8 mouse cellular contexts compared by ENCODE assay signal in genomic region chr15:31602426-31602825, GRCm38 (mm10). TPM values are rescaled to one million over a fixed set of nuclear protein-coding genes. Genes with fewer than 3 reads are reported as not detected.
DNase-seq lines count a peak whose midpoint lies in the region; ATAC-seq and TF ChIP-seq lines count a peak whose summit lies in the region.

No protein-coding gene starts in this region.

- H3K4me2 ChIP-seq in CH12.LX (ENCODE audit: insufficient read depth, low read depth, poor library complexity, severe bottlenecking), result peak overlapping the region; percentile 88
- peak overlapping the region; percentile 65 for H3K4me2 ChIP-seq in embryonic facial prominence, embryonic 14.5 days (ENCODE audit: low read depth, low read length)

- peaks cover 46% of the 10 kb centered on the region for H3K79me2 ChIP-seq in CH12.LX (replicated peaks; ENCODE audit: control insufficient read depth, extremely low read depth, insufficient read depth, poor library complexity, severe bottlenecking)

- no peak for TF ChIP-seq EP300 in CH12.LX (IDR thresholded peaks at IDR 0.05; ENCODE audit: low read length)

- peak in 1 of 2 experiments; percentile 51; a peak in 2 of 4 replicates for TF ChIP-seq CTCF in CH12.LX (conservative IDR thresholded peaks at IDR 0.05 in 1 of 2, IDR thresholded peaks at IDR 0.05 in 1 of 2; ENCODE audit: low read depth in 2 of 2, low read length in 2 of 2)
- TF ChIP-seq CTCF in bone marrow macrophage, adult 2 months (IDR thresholded peaks at IDR 0.05; ENCODE audit: low read depth, low read length), result no peak
- peak; percentile 72 for TF ChIP-seq CTCF in layer of hippocampus, adult 2 months (conservative IDR thresholded peaks at IDR 0.05)

- TF ChIP-seq RAD21 in CH12.LX (IDR thresholded peaks at IDR 0.05; ENCODE audit: low read depth, low read length), result peak; percentile 56

- H3K4me3 ChIP-seq in CH12.LX (replicated peaks in 1 of 3; ENCODE audit: low read depth in 2 of 3, low read length in 2 of 3, poor library complexity in 1 of 3), result peak overlapping the region; percentile 76 to 99 (median 85)
- H3K4me3 ChIP-seq in bone marrow macrophage, adult 2 months (ENCODE audit: insufficient read depth, low read length), result peak overlapping the region; percentile 71
- H3K4me3 ChIP-seq in embryonic facial prominence, embryonic 14.5 days (ENCODE audit: low read depth, low read length), result peak overlapping the region; percentile 93
- H3K4me3 ChIP-seq in layer of hippocampus, adult 2 months, result peak overlapping the region; percentile 73

- peaks cover 14 to 42% of the 10 kb centered on the region in 2 experiments for H3K4me1 ChIP-seq in CH12.LX (ENCODE audit: control insufficient read depth in 1 of 2, insufficient read depth in 2 of 2)
- H3K4me1 ChIP-seq in bone marrow macrophage, adult 2 months (ENCODE audit: control insufficient read depth, insufficient read depth, low read length), result peaks cover 22% of the 10 kb centered on the region
- peaks cover 22% of the 10 kb centered on the region for H3K4me1 ChIP-seq in embryonic facial prominence, embryonic 14.5 days (ENCODE audit: control insufficient read depth, insufficient read depth, low read length)

- no peak overlapping the region for H3K27ac ChIP-seq in CH12.LX (ENCODE audit: insufficient read depth, low read depth)
- H3K27ac ChIP-seq in bone marrow macrophage, adult 2 months (ENCODE audit: insufficient read depth, low read depth, low read length), result peak overlapping the region; percentile 19
- H3K27ac ChIP-seq in embryonic facial prominence, embryonic 14.5 days (replicated peaks; ENCODE audit: low read depth, low read length), result peak overlapping the region; percentile 93
- peak overlapping the region; percentile 98 for H3K27ac ChIP-seq in layer of hippocampus, adult 2 months

- no peaks in the 10 kb centered on the region for H3K27me3 ChIP-seq in CH12.LX (replicated peaks)
- H3K27me3 ChIP-seq in embryonic facial prominence, embryonic 14.5 days (replicated peaks; ENCODE audit: control insufficient read depth, insufficient read depth, low read length), result no peaks in the 10 kb centered on the region

- peaks cover 17 to 53% of the 10 kb centered on the region in 2 experiments for H3K36me3 ChIP-seq in CH12.LX (replicated peaks in 1 of 2; ENCODE audit: control insufficient read depth in 1 of 2, insufficient read depth in 1 of 2, low read length in 1 of 2)
- peaks cover 2% of the 10 kb centered on the region; the same call in 1 of the 2 replicates for H3K36me3 ChIP-seq in embryonic facial prominence, embryonic 14.5 days (ENCODE audit: control insufficient read depth, insufficient read depth, low read length)

- 2% methylated on average over 15 of the region's 15 CpGs for WGBS in embryonic facial prominence, embryonic 14.5 days

- peak overlapping the region; percentile 96 for H3K9ac ChIP-seq in CH12.LX (ENCODE audit: insufficient read depth, low read depth)
- peak overlapping the region; percentile 95 for H3K9ac ChIP-seq in embryonic facial prominence, embryonic 14.5 days (ENCODE audit: low read depth, low read length)

- dilution Hi-C loops in CH12.LX (cut with MboI; ENCODE audit: extremely low pct_ligation_motif_present, extremely low pct_unique_long_range_greater_than_20kb, low sequenced_read_pairs), result no loop called here

- in situ Hi-C loops in CH12.LX (cut with MboI; ENCODE audit: low pct_ligation_motif_present, low pct_unique_long_range_greater_than_20kb, low sequenced_read_pairs), result no loop called here

- no peak for TF ChIP-seq POLR2A in CH12.LX (IDR thresholded peaks at IDR 0.05; ENCODE audit: low read depth, low read length)
- TF ChIP-seq POLR2A in bone marrow macrophage, adult 2 months (IDR thresholded peaks at IDR 0.05; ENCODE audit: borderline replicate concordance, low read depth, low read length), result no peak

- DNase-seq in CH12.LX (ENCODE audit: extremely low read depth), result peak; percentile 71
- peak; percentile 91 for DNase-seq in embryonic facial prominence, embryonic 14.5 days (ENCODE audit: low spot score)
- peak; percentile 58 for DNase-seq in heart, postnatal 4 days
- peak in 1 of 2 experiments; percentile 55 for DNase-seq in layer of hippocampus, adult 2 months (ENCODE audit: low spot score in 2 of 2)
- peak; percentile 45 for DNase-seq in lung, postnatal 14 days
- DNase-seq in right cerebral cortex, postnatal 10 days (ENCODE audit: low spot score in 2 of 2), result peak; percentile 81 to 85
- DNase-seq in urinary bladder, adult 18-20 months (ENCODE audit: low spot score in 2 of 2), result no peak

- ATAC-seq in embryonic facial prominence, embryonic 14.5 days (ENCODE audit: low read depth), result peak; percentile 74

- no peaks in the 10 kb centered on the region for H3K9me3 ChIP-seq in CH12.LX (replicated peaks; ENCODE audit: low read length)
- H3K9me3 ChIP-seq in embryonic facial prominence, embryonic 14.5 days (ENCODE audit: control insufficient read depth, low read length), result no peaks in the 10 kb centered on the region

TF ChIP-seq in CH12.LX, 34 proteins besides CTCF, POLR2A, EP300 and RAD21:
- TF ChIP-seq MYC (IDR thresholded peaks at IDR 0.05; ENCODE audit: low read depth, low read length) (0 out of 2 replicates have a peak, but pooled peaks have one; percentile 22), SIN3A (IDR thresholded peaks at IDR 0.05; ENCODE audit: low read length) (0 out of 2 replicates have a peak, but pooled peaks have one; percentile 37), TBP (conservative IDR thresholded peaks at IDR 0.05; ENCODE audit: low read depth, low read length) (no peak), KAT2A (IDR thresholded peaks at IDR 0.05; ENCODE audit: insufficient replicate concordance, low read length) (no peak), MAX (IDR thresholded peaks at IDR 0.05; ENCODE audit: low read length) (0 out of 2 replicates have a peak, but pooled peaks have one; percentile 2), ETS1 (conservative IDR thresholded peaks at IDR 0.05; ENCODE audit: low read depth, low read length) (no peak), SMC3 (IDR thresholded peaks at IDR 0.05; ENCODE audit: low read depth, low read length) (peak; percentile 22)

RNA-seq across cellular contexts. Expression of gene Fam173b, which starts 0.8 kb away (rescaled TPM):
- 33.8 TPM in 2 replicates for total RNA-seq in CH12.LX (2012; rRNA removed)
- total RNA-seq in CH12.LX (2014; rRNA removed), result 32.1 and 37.7 TPM in 2 replicates
- polyA plus RNA-seq in CH12.LX (2012; ENCODE audit: insufficient read length, low read depth), result 24.5 and 25.8 TPM in 2 replicates
- polyA plus RNA-seq in bone marrow macrophage, adult 2 months (2012; ENCODE audit: insufficient read depth, insufficient read length, missing spikeins), result 14.4 and 17.3 TPM in 2 replicates
- 11.7 and 16.2 TPM in 2 replicates for polyA plus RNA-seq in embryonic facial prominence, embryonic 14.5 days (2014; fragmentation: Nextera tagmentation; extraction: Ambion mirVana)
- total RNA-seq in heart, postnatal 4 days (2021), result 10 to 100 TPM; 17.1 to 18.6 TPM
- total RNA-seq in layer of hippocampus, adult 2 months (2021), result 10 to 100 TPM; 11.2 to 11.3 TPM

RNA-seq across cellular contexts. Expression of gene Cct5, which starts 0.8 kb away (rescaled TPM):
- total RNA-seq in CH12.LX (2012; rRNA removed) (883 and 996 TPM in 2 replicates), CH12.LX (2014; rRNA removed) (1,445 and 1,471 TPM in 2 replicates)
- polyA plus RNA-seq in CH12.LX (2012; ENCODE audit: insufficient read length, low read depth), result 858 and 964 TPM in 2 replicates
- 135 and 148 TPM in 2 replicates for polyA plus RNA-seq in bone marrow macrophage, adult 2 months (2012; ENCODE audit: insufficient read depth, insufficient read length, missing spikeins)
- polyA plus RNA-seq in embryonic facial prominence, embryonic 14.5 days (2014; fragmentation: Nextera tagmentation; extraction: Ambion mirVana), result 494 and 532 TPM in 2 replicates
- 100 to 1,000 TPM; 211 to 213 TPM for total RNA-seq in heart, postnatal 4 days (2021)
- 100 to 1,000 TPM; 236 to 247 TPM for total RNA-seq in layer of hippocampus, adult 2 months (2021)

RNA-seq across cellular contexts. Expression of gene Cmbl, which starts 37.2 kb away (rescaled TPM):
- total RNA-seq in CH12.LX (2012; rRNA removed) (not detected in 2 replicates), CH12.LX (2014; rRNA removed) (not detected in 2 replicates)
- 0.27 TPM in 1 of 2 replicates, not detected in the other for polyA plus RNA-seq in CH12.LX (2012; ENCODE audit: insufficient read length, low read depth)
- polyA plus RNA-seq in bone marrow macrophage, adult 2 months (2012; ENCODE audit: insufficient read depth, insufficient read length, missing spikeins), result 4.2 and 6.0 TPM in 2 replicates
- polyA plus RNA-seq in embryonic facial prominence, embryonic 14.5 days (2014; fragmentation: Nextera tagmentation; extraction: Ambion mirVana), result 6.9 and 11.2 TPM in 2 replicates
- total RNA-seq in heart, postnatal 4 days (2021), result 10 to 100 TPM; 13.9 to 14.6 TPM
- 10 to 100 TPM; 12.7 to 12.8 TPM for total RNA-seq in layer of hippocampus, adult 2 months (2021)

Comparison
In these comparisons a context has a peak if more than half of its experiments do, and no peak if none do; other contexts are left out.
1. DNase-seq: peak in CH12.LX (single experiment), embryonic facial prominence, embryonic 14.5 days (single experiment), heart, postnatal 4 days (single experiment), lung, postnatal 14 days (single experiment) and right cerebral cortex, postnatal 10 days (2 of 2); none in urinary bladder, adult 18-20 months (0 of 2).
2. RNA of gene Cmbl, which starts 37.2 kb away (total RNA-seq): 13.9 to 14.6 TPM in heart, postnatal 4 days and 12.7 to 12.8 TPM in layer of hippocampus, adult 2 months; not detected in CH12.LX; every median in the first group is over 10 times any median in the second.
3. Peak in every context shown above with its lines, with median percentiles within 50 percentile points of each other: H3K4me3 ChIP-seq.